Mouse (Mus musculus): Measurements from ENCODE around the gene Hmgb1. TPM values are rescaled to one million over a fixed set of nuclear protein-coding genes. Genes with fewer than 3 reads are reported as not detected.
"Not testable (repeated sequence)": the region's sequence is repeated elsewhere in the genome, so short reads cannot be mapped to it uniquely, and the experiment has no call there.

Gene Hmgb1
- polyA plus RNA-seq, 1 experiment = 173 TPM

DNA sequence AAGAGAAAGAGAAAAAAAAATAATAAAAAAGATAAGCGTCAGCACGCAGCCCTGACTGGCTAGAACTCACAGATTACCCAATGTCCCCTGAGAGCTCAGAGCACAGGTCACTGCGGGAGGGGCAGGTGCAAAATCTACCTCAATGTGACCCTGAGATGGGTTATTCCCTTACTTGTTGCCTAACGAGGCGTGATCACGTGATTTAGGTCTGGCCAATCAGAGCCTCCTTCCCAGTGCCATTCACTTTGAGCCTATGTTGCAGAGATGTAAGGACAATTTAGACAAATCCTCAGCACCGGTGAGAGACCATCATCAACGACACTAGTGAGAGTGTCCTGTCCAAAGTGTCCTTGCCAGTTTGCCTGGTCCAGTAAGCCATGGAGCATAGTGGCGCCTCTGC lies 44.0 kb downstream of the Hmgb1 start:
- H3K27ac ChIP-seq (ENCODE audit: insufficient read depth, low read length) = no peak overlapping the region
- no peak overlapping the region for H3K4me3 ChIP-seq (ENCODE audit: insufficient read depth, low read length)
- TF ChIP-seq CTCF (IDR thresholded peaks at IDR 0.05; ENCODE audit: extremely low read depth, insufficient read depth, low read length) (no peak), POLR2A (IDR thresholded peaks at IDR 0.05; ENCODE audit: extremely low read depth, insufficient read depth, low read length) (no peak)
- H3K4me1 ChIP-seq (ENCODE audit: control insufficient read depth, insufficient read depth, low read length) = no peaks in the 10 kb centered on the region

DNA sequence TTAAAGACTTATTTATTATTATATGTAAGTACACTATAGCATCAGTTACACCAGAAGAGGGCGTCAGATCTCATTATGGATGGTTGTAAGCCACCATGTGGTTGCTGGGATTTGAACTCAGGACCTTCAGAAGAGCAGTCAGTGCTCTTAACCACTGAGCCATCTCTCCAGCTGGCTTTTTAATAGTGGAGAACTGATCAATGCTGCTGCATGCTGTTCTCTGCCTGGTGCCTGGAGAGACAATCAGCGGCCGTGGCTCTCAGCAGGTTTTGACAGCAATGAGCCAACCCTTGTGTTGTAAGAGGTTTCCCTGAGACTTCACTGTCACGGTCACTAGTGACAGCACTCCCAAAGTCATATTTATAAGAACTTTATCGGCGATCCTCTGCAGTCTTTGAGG lies 46.2 kb downstream of the Hmgb1 start:
- not testable (repeated sequence) for H3K27ac ChIP-seq (ENCODE audit: insufficient read depth, low read length); H3K4me3 ChIP-seq (ENCODE audit: insufficient read depth, low read length); H3K4me1 ChIP-seq (ENCODE audit: control insufficient read depth, insufficient read depth, low read length)

DNA sequence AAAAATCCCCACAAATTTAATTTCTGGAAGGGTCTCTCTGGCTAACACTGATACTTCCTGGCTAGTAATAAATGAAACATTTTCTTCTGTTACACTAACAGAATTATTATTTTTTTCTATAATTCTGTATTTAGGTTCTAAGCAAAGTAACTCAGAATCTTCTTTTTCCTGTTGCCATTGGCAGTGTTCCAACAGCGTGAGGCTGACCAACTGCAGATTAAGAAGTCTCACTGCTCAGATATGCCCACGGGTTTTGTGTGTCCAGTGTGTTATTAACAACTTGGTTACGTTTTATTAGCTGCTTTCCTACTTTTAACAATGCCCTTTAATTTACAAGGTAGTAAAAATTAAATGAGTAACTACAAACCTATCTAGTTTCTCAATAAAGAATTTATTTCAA lies 46.8 kb downstream of the Hmgb1 start:
- TF ChIP-seq POLR2A (IDR thresholded peaks at IDR 0.05; ENCODE audit: extremely low read depth, insufficient read depth, low read length) = no peak
- no peak for TF ChIP-seq CTCF (IDR thresholded peaks at IDR 0.05; ENCODE audit: extremely low read depth, insufficient read depth, low read length)
- no peaks in the 10 kb centered on the region for H3K4me1 ChIP-seq (ENCODE audit: control insufficient read depth, insufficient read depth, low read length)
- no peak overlapping the region for H3K4me3 ChIP-seq (ENCODE audit: insufficient read depth, low read length)
- H3K27ac ChIP-seq (ENCODE audit: insufficient read depth, low read length) = no peak overlapping the region

DNA sequence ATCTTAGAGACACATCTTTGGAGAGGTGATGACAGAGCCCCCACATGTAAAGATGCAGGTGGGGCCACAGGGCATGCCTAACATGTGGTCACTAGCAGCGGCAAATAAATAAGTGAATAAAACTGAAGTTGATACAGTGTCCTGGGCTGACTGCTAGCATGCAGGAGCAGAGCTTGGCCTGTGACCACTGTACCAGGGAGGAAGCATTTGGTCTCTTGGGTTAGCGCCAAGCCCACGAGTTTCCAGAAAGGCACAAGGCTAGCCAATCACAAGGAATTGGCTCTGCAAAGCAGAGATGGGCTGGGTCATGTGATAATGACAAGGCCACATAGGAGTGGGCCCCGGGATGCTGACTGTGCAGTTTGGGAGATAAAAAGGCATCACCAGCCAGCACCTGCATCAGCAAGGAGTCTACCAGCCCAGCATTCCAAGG lies 47.3 kb downstream of the Hmgb1 start:
- Histone ChIP-seq H3K4me3 (ENCODE audit: insufficient read depth, low read length) (no peak overlapping the region), H3K27ac (ENCODE audit: insufficient read depth, low read length) (no peak overlapping the region), H3K4me1 (ENCODE audit: control insufficient read depth, insufficient read depth, low read length) (peaks cover under 1% of the 10 kb centered on the region)
- TF ChIP-seq POLR2A (IDR thresholded peaks at IDR 0.05; ENCODE audit: extremely low read depth, insufficient read depth, low read length) (no peak), CTCF (IDR thresholded peaks at IDR 0.05; ENCODE audit: extremely low read depth, insufficient read depth, low read length) (no peak)

DNA sequence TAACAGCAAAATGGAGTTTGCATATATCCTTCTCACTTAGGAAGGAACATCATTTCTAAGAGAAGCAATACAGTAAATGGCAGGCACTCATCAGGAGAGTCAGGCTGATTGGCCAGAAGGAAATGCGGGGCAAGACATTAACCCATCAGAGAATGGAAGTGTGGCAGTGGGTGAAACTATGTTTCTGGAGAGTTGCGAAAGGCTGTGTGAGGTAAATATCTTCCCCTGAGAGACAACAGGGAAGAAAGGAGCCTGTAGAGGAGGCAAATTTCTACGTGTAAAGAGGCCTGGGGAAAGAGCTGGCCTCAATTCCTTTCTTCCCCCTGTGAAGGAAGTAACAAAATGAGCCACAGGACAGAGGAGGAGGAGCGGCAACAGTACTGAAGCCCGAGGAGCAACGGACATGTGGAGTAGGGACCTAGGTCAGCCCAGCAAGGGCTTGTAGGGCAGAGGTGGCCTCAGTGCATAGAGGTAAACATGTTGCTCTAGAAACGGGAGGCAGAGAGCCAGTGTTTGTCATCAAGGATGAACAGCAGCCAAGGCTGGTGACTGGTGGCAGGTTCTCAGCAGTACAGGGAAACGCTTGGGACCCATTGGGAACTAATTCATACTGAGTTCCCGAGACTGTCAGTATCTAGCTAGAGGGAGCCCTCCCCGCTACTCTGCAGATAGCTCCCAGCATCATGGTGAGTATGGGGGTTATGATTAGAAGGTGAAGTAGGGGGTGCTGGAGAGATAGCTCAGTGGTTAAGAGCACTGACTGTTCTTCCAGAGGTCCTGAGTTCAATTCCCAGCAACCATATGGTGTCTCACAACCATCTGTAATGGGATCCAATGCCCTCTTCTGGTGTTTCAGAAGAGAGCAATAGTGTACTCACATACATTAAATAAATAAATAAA lies 48.6 kb downstream of the Hmgb1 start:
- TF ChIP-seq CTCF (IDR thresholded peaks at IDR 0.05; ENCODE audit: extremely low read depth, insufficient read depth, low read length) (no peak), POLR2A (IDR thresholded peaks at IDR 0.05; ENCODE audit: extremely low read depth, insufficient read depth, low read length) (no peak)
- Histone ChIP-seq H3K4me1 (ENCODE audit: control insufficient read depth, insufficient read depth, low read length) (peaks cover 2% of the 10 kb centered on the region), H3K27ac (ENCODE audit: insufficient read depth, low read length) (no peak overlapping the region), H3K4me3 (ENCODE audit: insufficient read depth, low read length) (no peak overlapping the region)

DNA sequence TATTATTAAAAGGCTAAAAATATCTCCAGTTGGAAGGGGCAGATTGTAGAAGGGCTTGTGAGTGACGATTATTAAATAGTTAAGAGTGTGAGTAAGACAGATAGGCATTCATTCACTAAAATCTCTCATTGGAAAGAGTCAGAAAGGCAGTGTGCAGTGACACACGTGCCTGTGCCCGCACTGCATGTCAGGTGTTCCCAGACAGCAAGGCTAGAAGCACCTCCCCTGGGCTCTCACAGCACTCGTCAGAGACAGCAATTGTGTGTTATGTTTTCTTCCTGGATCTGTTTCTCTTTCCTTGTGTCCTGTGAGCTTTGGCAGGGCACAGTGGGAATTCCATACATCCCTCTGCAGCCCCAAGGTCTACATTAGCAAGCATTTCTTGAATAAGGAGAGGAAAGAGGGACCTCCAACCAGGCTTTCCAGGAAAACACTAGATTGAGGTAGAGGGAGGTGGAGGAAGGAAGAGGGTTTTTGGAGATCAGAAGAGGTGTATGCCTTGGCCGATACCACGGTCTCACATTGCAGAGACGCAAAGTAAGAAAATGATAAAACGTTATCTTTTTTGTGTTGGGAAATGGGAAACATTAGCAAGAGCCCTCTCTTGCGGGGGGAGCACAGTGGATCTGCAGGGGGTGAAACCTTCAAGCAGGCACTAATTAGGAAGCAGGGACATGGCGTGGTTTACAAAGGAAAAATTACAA lies 49.4 kb downstream of the Hmgb1 start:
- no peak overlapping the region for H3K4me3 ChIP-seq (ENCODE audit: insufficient read depth, low read length)
- no peak overlapping the region for H3K27ac ChIP-seq (ENCODE audit: insufficient read depth, low read length)
- H3K4me1 ChIP-seq (ENCODE audit: control insufficient read depth, insufficient read depth, low read length) = peaks cover 2% of the 10 kb centered on the region
- TF ChIP-seq CTCF (IDR thresholded peaks at IDR 0.05; ENCODE audit: extremely low read depth, insufficient read depth, low read length) (no peak), POLR2A (IDR thresholded peaks at IDR 0.05; ENCODE audit: extremely low read depth, insufficient read depth, low read length) (no peak)

DNA sequence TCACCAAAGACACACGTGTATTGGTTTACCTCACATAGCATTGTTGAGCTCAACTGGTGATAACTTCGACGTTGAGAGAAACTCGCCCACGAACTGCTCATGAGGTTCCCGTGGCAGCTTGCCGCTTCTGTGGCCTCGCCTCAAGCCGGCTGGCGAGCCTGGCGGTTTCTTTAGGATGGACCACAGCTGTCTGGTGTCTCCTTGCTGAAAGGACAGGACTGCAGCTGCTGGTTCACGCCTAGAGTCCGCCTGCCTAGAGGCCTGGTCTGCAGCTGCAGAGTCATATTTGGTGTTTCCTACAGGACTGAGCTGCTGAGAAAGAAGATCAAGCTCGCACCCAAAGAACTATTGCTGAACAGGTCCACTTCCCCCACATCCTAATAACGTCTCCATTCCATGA lies 55.8 kb downstream of the Hmgb1 start:
- no peak for TF ChIP-seq POLR2A (IDR thresholded peaks at IDR 0.05; ENCODE audit: extremely low read depth, insufficient read depth, low read length)
- TF ChIP-seq CTCF (IDR thresholded peaks at IDR 0.05; ENCODE audit: extremely low read depth, insufficient read depth, low read length) = no peak

DNA sequence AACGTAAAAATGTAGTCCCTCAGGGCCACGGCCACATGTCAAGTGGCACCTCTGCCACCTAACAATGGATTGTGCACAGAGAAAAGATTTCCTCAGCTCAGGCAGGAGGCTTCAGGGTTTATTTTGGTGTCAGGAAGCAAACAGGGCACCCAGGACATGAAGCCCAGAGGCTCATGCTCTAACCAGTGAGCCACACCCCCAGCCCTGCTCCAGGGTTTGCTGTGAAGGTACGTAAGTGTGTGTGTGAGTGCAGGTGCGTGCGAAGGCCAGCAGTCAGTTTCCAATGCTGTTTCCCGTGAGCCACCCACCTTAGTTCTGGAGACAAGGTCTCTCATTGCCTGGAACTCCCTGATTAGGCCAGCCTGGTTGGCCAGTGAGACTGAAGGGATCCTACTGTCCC lies 60.5 kb downstream of the Hmgb1 start:
- no peak overlapping the region for H3K4me3 ChIP-seq (ENCODE audit: insufficient read depth, low read length)

More for the DNA sequence above, 55.8 kb downstream of the Hmgb1 start:
- no peak overlapping the region for H3K27ac ChIP-seq (ENCODE audit: insufficient read depth, low read length)
- peaks cover 2% of the 10 kb centered on the region for H3K4me1 ChIP-seq (ENCODE audit: control insufficient read depth, insufficient read depth, low read length)
- no peak overlapping the region for H3K4me3 ChIP-seq (ENCODE audit: insufficient read depth, low read length)

DNA sequence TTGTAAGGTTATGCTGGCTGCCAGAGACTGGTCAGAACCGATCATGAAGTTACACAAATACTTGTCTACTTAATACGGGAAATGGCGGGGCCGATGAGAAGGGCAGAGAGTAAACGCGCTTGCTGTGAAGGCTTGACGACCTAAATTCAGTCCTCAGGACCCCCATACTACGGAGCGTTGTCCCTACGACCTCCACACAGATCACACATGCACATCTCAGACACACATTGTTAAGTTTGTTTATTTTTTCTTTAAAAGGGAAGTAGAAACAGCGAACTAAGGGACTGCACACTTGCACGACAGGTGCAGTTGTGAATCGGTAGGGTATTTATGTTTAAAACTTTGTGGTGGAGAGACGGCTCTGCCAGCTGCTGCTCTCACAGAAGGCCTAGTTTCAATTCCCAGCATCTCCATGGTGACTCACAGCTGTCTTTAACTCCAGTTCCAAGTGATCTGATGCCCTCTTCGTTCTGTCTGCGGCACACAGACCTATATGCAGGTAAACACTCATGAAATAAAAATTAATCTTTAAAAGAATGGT lies 64.9 kb downstream of the Hmgb1 start:
- no peaks in the 10 kb centered on the region for H3K4me1 ChIP-seq (ENCODE audit: control insufficient read depth, insufficient read depth, low read length)
- no peak overlapping the region for H3K4me3 ChIP-seq (ENCODE audit: insufficient read depth, low read length)
- no peak for TF ChIP-seq CTCF (IDR thresholded peaks at IDR 0.05; ENCODE audit: extremely low read depth, insufficient read depth, low read length)
- no peak overlapping the region for H3K27ac ChIP-seq (ENCODE audit: insufficient read depth, low read length)

More for the DNA sequence above, 60.5 kb downstream of the Hmgb1 start:
- Histone ChIP-seq H3K27ac (ENCODE audit: insufficient read depth, low read length) (no peak overlapping the region), H3K4me1 (ENCODE audit: control insufficient read depth, insufficient read depth, low read length) (no peaks in the 10 kb centered on the region)
- no peak for TF ChIP-seq CTCF (IDR thresholded peaks at IDR 0.05; ENCODE audit: extremely low read depth, insufficient read depth, low read length)
- no peak for TF ChIP-seq POLR2A (IDR thresholded peaks at IDR 0.05; ENCODE audit: extremely low read depth, insufficient read depth, low read length)
